In the genomic region with DNA sequence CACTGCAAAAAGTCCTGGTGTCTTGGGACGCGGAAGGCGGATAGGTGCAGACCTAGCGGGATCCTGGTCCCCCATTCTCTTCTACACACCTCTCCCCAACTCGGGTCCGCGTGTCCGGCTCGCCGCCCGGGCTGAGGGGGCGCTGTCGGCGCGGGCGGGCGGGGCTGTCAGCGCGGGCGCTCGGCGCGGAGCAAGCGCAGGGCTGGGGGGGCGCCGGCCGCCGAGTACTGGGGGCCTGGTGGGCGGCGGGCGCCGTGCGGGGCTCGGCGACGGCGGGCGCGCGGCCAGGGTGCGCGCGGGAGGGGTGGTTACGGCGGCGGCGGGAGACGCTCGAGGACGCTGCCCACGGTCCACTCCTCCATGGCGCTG, we compare ENCODE assay signal across 9 mouse cellular contexts. TPM values are rescaled to one million over a fixed set of nuclear protein-coding genes. Genes with fewer than 3 reads are reported as not detected.
DNase-seq lines count a peak whose midpoint lies in the region; ATAC-seq and TF ChIP-seq lines count a peak whose summit lies in the region.
"Had no signal": no experiment of that assay in that cellular context is flagged by ENCODE, and none has a peak within 500 bp of the region (broad histone marks: within the 10 kb centered on the region; RNA-seq: fewer than 3 reads in every experiment).

No protein-coding gene starts in this region.

- no peak for DNase-seq in heart, adult 8-10 months (ENCODE audit: low spot score)
- no peak for DNase-seq in brain, embryonic 14.5 days (ENCODE audit: low read depth)
- DNase-seq in frontal cortex, postnatal 25 days (ENCODE audit: low spot score in 2 of 2): no peak
- no peak for DNase-seq in adrenal gland, adult 8-10 months
- no peak for DNase-seq in lung, postnatal 4 days
- DNase-seq: kidney, adult 2 months had no signal

- peak overlapping the region; percentile 80 for H3K4me2 ChIP-seq in heart, embryonic 11.5 days
- H3K4me2 ChIP-seq in hindbrain, embryonic 12.5 days (replicated peaks): peak overlapping the region; percentile 95
- H3K4me2 ChIP-seq in midbrain, embryonic 13.5 days (replicated peaks): peak overlapping the region; percentile 84

- no peak for ATAC-seq in heart, embryonic 11.5 days (replicated peaks; ENCODE audit: insufficient number of reproducible peaks, low FRiP score, low TSS enrichment)
- no peak for ATAC-seq in hindbrain, embryonic 12.5 days (ENCODE audit: low FRiP score)
- peak; percentile 10 for ATAC-seq in midbrain, embryonic 13.5 days

- H3K9ac ChIP-seq in heart, embryonic 11.5 days (ENCODE audit: low read depth, low read length): no peak overlapping the region
- H3K9ac ChIP-seq in hindbrain, embryonic 12.5 days: peak overlapping the region; percentile 70
- H3K9ac ChIP-seq in midbrain, embryonic 13.5 days (replicated peaks): peak overlapping the region; percentile 83

- H3K36me3 ChIP-seq in heart, embryonic 11.5 days (ENCODE audit: control insufficient read depth, insufficient read depth, low read length): no peaks in the 10 kb centered on the region
- no peaks in the 10 kb centered on the region for H3K36me3 ChIP-seq in hindbrain, embryonic 12.5 days
- H3K36me3 ChIP-seq in midbrain, embryonic 13.5 days: no peaks in the 10 kb centered on the region

- H3K9me3 ChIP-seq in heart, embryonic 11.5 days (replicated peaks; ENCODE audit: control insufficient read depth, low read length): no peaks in the 10 kb centered on the region
- H3K9me3 ChIP-seq in hindbrain, embryonic 12.5 days (replicated peaks): no peaks in the 10 kb centered on the region
- H3K9me3 ChIP-seq in midbrain, embryonic 13.5 days: no peaks in the 10 kb centered on the region

- no peak for TF ChIP-seq POLR2A in brain, embryonic 14.5 days (IDR thresholded peaks at IDR 0.05; ENCODE audit: borderline replicate concordance, extremely low read depth, insufficient read depth, insufficient read length, poor library complexity, severe bottlenecking)

- H3K4me3 ChIP-seq in heart, embryonic 11.5 days (ENCODE audit: low read depth, low read length): peak overlapping the region; percentile 55
- peak overlapping the region; percentile 56 for H3K4me3 ChIP-seq in hindbrain, embryonic 12.5 days
- H3K4me3 ChIP-seq in midbrain, embryonic 13.5 days (replicated peaks): peak overlapping the region; percentile 54

- peaks cover 20% of the 10 kb centered on the region for H3K4me1 ChIP-seq in heart, embryonic 11.5 days (ENCODE audit: control insufficient read depth, insufficient read depth, low read length)
- peaks cover 59% of the 10 kb centered on the region for H3K4me1 ChIP-seq in hindbrain, embryonic 12.5 days
- H3K4me1 ChIP-seq in midbrain, embryonic 13.5 days (replicated peaks): peaks cover 65% of the 10 kb centered on the region

- peaks cover 55% of the 10 kb centered on the region for H3K27me3 ChIP-seq in heart, embryonic 11.5 days (ENCODE audit: control insufficient read depth, insufficient read depth, low read length)
- peaks cover 74% of the 10 kb centered on the region for H3K27me3 ChIP-seq in hindbrain, embryonic 12.5 days
- H3K27me3 ChIP-seq in midbrain, embryonic 13.5 days: peaks cover 81% of the 10 kb centered on the region

- WGBS in heart, embryonic 11.5 days (ENCODE audit: insufficient replicate concordance): 0% methylated on average over 40 of the region's 52 CpGs
- WGBS in hindbrain, embryonic 12.5 days: 0% methylated on average over 33 of the region's 52 CpGs
- WGBS in midbrain, embryonic 13.5 days: 0% methylated on average over 25 of the region's 52 CpGs

- TF ChIP-seq CTCF in brain, embryonic 14.5 days (IDR thresholded peaks at IDR 0.05; ENCODE audit: borderline replicate concordance, extremely low read depth, insufficient read depth, insufficient read length): peak; percentile 21; the same call in 1 of the 2 replicates

- H3K27ac ChIP-seq in heart, embryonic 11.5 days (ENCODE audit: low read depth, low read length): no peak overlapping the region
- peak overlapping the region; percentile 44; the same call in 1 of the 2 replicates for H3K27ac ChIP-seq in hindbrain, embryonic 12.5 days
- peak overlapping the region; percentile 73 for H3K27ac ChIP-seq in midbrain, embryonic 13.5 days

RNA-seq across cellular contexts. Expression of a gene that starts 2.2 kb away (rescaled TPM):
- 0.89 and 1.3 TPM in 2 replicates for polyA plus RNA-seq in heart, embryonic 11.5 days (2014; fragmentation: Nextera tagmentation; extraction: Ambion mirVana)
- 10 to 100 TPM in 3 of 4 experiments, 1 to 10 TPM in 1; 9.2 to 13.4 (median 12.3) TPM for total RNA-seq in heart, adult 8-10 months (2022)
- polyA plus RNA-seq in brain, embryonic 14.5 days (2012; rRNA removed): 35.8 and 47.3 TPM in 2 replicates
- polyA plus RNA-seq in hindbrain, embryonic 12.5 days (2016; fragmentation: Nextera tagmentation; extraction: Ambion mirVana): 5.0 and 5.1 TPM in 2 replicates
- polyA plus RNA-seq in midbrain, embryonic 13.5 days (2015; fragmentation: Nextera tagmentation; extraction: Ambion mirVana): 7.0 and 11.4 TPM in 2 replicates
- 10 to 100 TPM; 11.4 to 19.1 (median 14.7) TPM for total RNA-seq in adrenal gland, adult 8-10 months (2022)

RNA-seq across cellular contexts. Expression of a gene that starts 37.3 kb away (rescaled TPM):
- polyA plus RNA-seq in heart, embryonic 11.5 days (2014; fragmentation: Nextera tagmentation; extraction: Ambion mirVana): 0.56 and 1.4 TPM in 2 replicates
- under 1 TPM in 2 of 4 experiments, not detected in 2; 0.44 to 0.62 TPM for total RNA-seq in heart, adult 8-10 months (2022)
- polyA plus RNA-seq in brain, embryonic 14.5 days (2012; rRNA removed): 0.36 and 0.97 TPM in 2 replicates
- polyA plus RNA-seq in hindbrain, embryonic 12.5 days (2016; fragmentation: Nextera tagmentation; extraction: Ambion mirVana): 0.66 and 1.2 TPM in 2 replicates
- 0.52 and 0.90 TPM in 2 replicates for polyA plus RNA-seq in midbrain, embryonic 13.5 days (2015; fragmentation: Nextera tagmentation; extraction: Ambion mirVana)
- 10 to 100 TPM in 2 of 4 experiments, 1 to 10 TPM in 1, under 1 TPM in 1; 0.22 to 19.3 (median 7.5) TPM for total RNA-seq in adrenal gland, adult 8-10 months (2022)
